Mouse (Mus musculus): ENCODE results near the gene Tfap2a. TPM values are rescaled to one million over a fixed set of nuclear protein-coding genes. Genes with fewer than 3 reads are reported as not detected.

The Tfap2a gene
- polyA plus RNA-seq, 1 experiment, result not detected

GRCm38 (mm10) chr13:40744111-40744805, 6.1 kb upstream of the Tfap2a start:
- Histone ChIP-seq H3K4me3 (replicated peaks) (no peak overlapping the region), H3K4me1 (ENCODE audit: control insufficient read depth) (no peaks in the 10 kb centered on the region), H3K9me3 (ENCODE audit: control insufficient read depth, low read length) (no peaks in the 10 kb centered on the region), H3K36me3 (ENCODE audit: control insufficient read depth) (no peaks in the 10 kb centered on the region), H3K27me3 (ENCODE audit: control insufficient read depth) (peaks cover 69% of the 10 kb centered on the region)
- TF ChIP-seq GATA1 (IDR thresholded peaks at IDR 0.05; ENCODE audit: low read length), result no peak
- TF ChIP-seq TAL1 (IDR thresholded peaks at IDR 0.05; ENCODE audit: low read length), result no peak

GRCm38 (mm10) chr13:40743221-40743620, 5.0 kb upstream of the Tfap2a start:
- H3K4me1 ChIP-seq (ENCODE audit: control insufficient read depth), result no peaks in the 10 kb centered on the region
- no peaks in the 10 kb centered on the region for H3K36me3 ChIP-seq (ENCODE audit: control insufficient read depth)
- no peak for TF ChIP-seq TAL1 (IDR thresholded peaks at IDR 0.05; ENCODE audit: low read length)
- TF ChIP-seq GATA1 (IDR thresholded peaks at IDR 0.05; ENCODE audit: low read length), result no peak
- no peaks in the 10 kb centered on the region for H3K9me3 ChIP-seq (ENCODE audit: control insufficient read depth, low read length)
- H3K27me3 ChIP-seq (ENCODE audit: control insufficient read depth), result peaks cover 79% of the 10 kb centered on the region
- no peak overlapping the region for H3K4me3 ChIP-seq (replicated peaks)

- TF ChIP-seq GATA1 (IDR thresholded peaks at IDR 0.05; ENCODE audit: low read length) (no peak), TAL1 (IDR thresholded peaks at IDR 0.05; ENCODE audit: low read length) (no peak)
- Histone ChIP-seq H3K9me3 (ENCODE audit: control insufficient read depth, low read length) (no peaks in the 10 kb centered on the region), H3K27me3 (ENCODE audit: control insufficient read depth) (peaks cover 91% of the 10 kb centered on the region)
Measured at GRCm38 (mm10) chr13:40741841-40742550, 3.8 kb upstream of the Tfap2a start.

GRCm38 (mm10) chr13:40741436-40741835, 3.3 kb upstream of the Tfap2a start:
- TF ChIP-seq GATA1 (IDR thresholded peaks at IDR 0.05; ENCODE audit: low read length) (no peak), TAL1 (IDR thresholded peaks at IDR 0.05; ENCODE audit: low read length) (no peak)
- Histone ChIP-seq H3K36me3 (ENCODE audit: control insufficient read depth) (no peaks in the 10 kb centered on the region), H3K9me3 (ENCODE audit: control insufficient read depth, low read length) (no peaks in the 10 kb centered on the region), H3K4me3 (replicated peaks) (no peak overlapping the region), H3K27me3 (ENCODE audit: control insufficient read depth) (peaks cover 96% of the 10 kb centered on the region), H3K4me1 (ENCODE audit: control insufficient read depth) (no peaks in the 10 kb centered on the region)

More at GRCm38 (mm10) chr13:40741841-40742550, 3.8 kb upstream of the Tfap2a start:
- no peak overlapping the region for H3K4me3 ChIP-seq (replicated peaks)
- H3K4me1 ChIP-seq (ENCODE audit: control insufficient read depth), result no peaks in the 10 kb centered on the region
- H3K36me3 ChIP-seq (ENCODE audit: control insufficient read depth), result no peaks in the 10 kb centered on the region

GRCm38 (mm10) chr13:40740727-40741360, 2.7 kb upstream of the Tfap2a start:
- H3K36me3 ChIP-seq (ENCODE audit: control insufficient read depth), result no peaks in the 10 kb centered on the region
- no peaks in the 10 kb centered on the region for H3K9me3 ChIP-seq (ENCODE audit: control insufficient read depth, low read length)
- H3K4me3 ChIP-seq (replicated peaks), result no peak overlapping the region
- TF ChIP-seq TAL1 (IDR thresholded peaks at IDR 0.05; ENCODE audit: low read length) (no peak), GATA1 (IDR thresholded peaks at IDR 0.05; ENCODE audit: low read length) (no peak)
- H3K27me3 ChIP-seq (ENCODE audit: control insufficient read depth), result peaks cover 99% of the 10 kb centered on the region
- H3K4me1 ChIP-seq (ENCODE audit: control insufficient read depth), result no peaks in the 10 kb centered on the region

- H3K4me1 ChIP-seq (ENCODE audit: control insufficient read depth), result no peaks in the 10 kb centered on the region
- H3K27me3 ChIP-seq (ENCODE audit: control insufficient read depth), result peaks cover 100% of the 10 kb centered on the region
- no peaks in the 10 kb centered on the region for H3K36me3 ChIP-seq (ENCODE audit: control insufficient read depth)
- H3K4me3 ChIP-seq (replicated peaks), result no peak overlapping the region
- no peak for TF ChIP-seq GATA1 (IDR thresholded peaks at IDR 0.05; ENCODE audit: low read length)
- TF ChIP-seq TAL1 (IDR thresholded peaks at IDR 0.05; ENCODE audit: low read length), result no peak
- H3K9me3 ChIP-seq (ENCODE audit: control insufficient read depth, low read length), result no peaks in the 10 kb centered on the region
Measured at GRCm38 (mm10) chr13:40739901-40740300, 1.7 kb upstream of the Tfap2a start.

- H3K4me1 ChIP-seq (ENCODE audit: control insufficient read depth), result no peaks in the 10 kb centered on the region
- H3K4me3 ChIP-seq (replicated peaks), result no peak overlapping the region
- peaks cover 100% of the 10 kb centered on the region for H3K27me3 ChIP-seq (ENCODE audit: control insufficient read depth)
- no peak for TF ChIP-seq TAL1 (IDR thresholded peaks at IDR 0.05; ENCODE audit: low read length)
- TF ChIP-seq GATA1 (IDR thresholded peaks at IDR 0.05; ENCODE audit: low read length), result no peak
- H3K9me3 ChIP-seq (ENCODE audit: control insufficient read depth, low read length), result no peaks in the 10 kb centered on the region
- H3K36me3 ChIP-seq (ENCODE audit: control insufficient read depth), result no peaks in the 10 kb centered on the region
Measured at GRCm38 (mm10) chr13:40739121-40739650, 1.0 kb upstream of the Tfap2a start.

GRCm38 (mm10) chr13:40737761-40738160, 415 bp downstream of the Tfap2a start:
- no peaks in the 10 kb centered on the region for H3K36me3 ChIP-seq (ENCODE audit: control insufficient read depth)
- no peak for TF ChIP-seq GATA1 (IDR thresholded peaks at IDR 0.05; ENCODE audit: low read length)
- no peak for TF ChIP-seq TAL1 (IDR thresholded peaks at IDR 0.05; ENCODE audit: low read length)
- peaks cover 100% of the 10 kb centered on the region for H3K27me3 ChIP-seq (ENCODE audit: control insufficient read depth)
- H3K9me3 ChIP-seq (ENCODE audit: control insufficient read depth, low read length), result no peaks in the 10 kb centered on the region; the same call in 1 of the 2 replicates
- no peak overlapping the region for H3K4me3 ChIP-seq (replicated peaks)
- no peaks in the 10 kb centered on the region for H3K4me1 ChIP-seq (ENCODE audit: control insufficient read depth)

GRCm38 (mm10) chr13:40737099-40737498, 1.1 kb downstream of the Tfap2a start:
- H3K36me3 ChIP-seq (ENCODE audit: control insufficient read depth), result no peaks in the 10 kb centered on the region
- H3K9me3 ChIP-seq (ENCODE audit: control insufficient read depth, low read length), result no peaks in the 10 kb centered on the region; the same call in 1 of the 2 replicates
- no peak overlapping the region for H3K4me3 ChIP-seq (replicated peaks)
- H3K27me3 ChIP-seq (ENCODE audit: control insufficient read depth), result peaks cover 100% of the 10 kb centered on the region
- H3K4me1 ChIP-seq (ENCODE audit: control insufficient read depth), result no peaks in the 10 kb centered on the region
- TF ChIP-seq GATA1 (IDR thresholded peaks at IDR 0.05; ENCODE audit: low read length) (no peak), TAL1 (IDR thresholded peaks at IDR 0.05; ENCODE audit: low read length) (no peak)
